Mouse (Mus musculus) CD8-positive naive resting alpha-beta T cell, adult 57 days (primary cell): Measurements from ENCODE around the gene Kank3. TPM values are rescaled to one million over a fixed set of nuclear protein-coding genes. Genes with fewer than 3 reads are reported as not detected.

ENCODE experiments used
- total RNA-seq: library from RNA; stranded (reverse); gene quantifications from one replicate; pipeline ENCODE4 v1.2.4, GENCODE M21; 2023

Gene Kank3
- 3.1 TPM for total RNA-seq

DNA sequence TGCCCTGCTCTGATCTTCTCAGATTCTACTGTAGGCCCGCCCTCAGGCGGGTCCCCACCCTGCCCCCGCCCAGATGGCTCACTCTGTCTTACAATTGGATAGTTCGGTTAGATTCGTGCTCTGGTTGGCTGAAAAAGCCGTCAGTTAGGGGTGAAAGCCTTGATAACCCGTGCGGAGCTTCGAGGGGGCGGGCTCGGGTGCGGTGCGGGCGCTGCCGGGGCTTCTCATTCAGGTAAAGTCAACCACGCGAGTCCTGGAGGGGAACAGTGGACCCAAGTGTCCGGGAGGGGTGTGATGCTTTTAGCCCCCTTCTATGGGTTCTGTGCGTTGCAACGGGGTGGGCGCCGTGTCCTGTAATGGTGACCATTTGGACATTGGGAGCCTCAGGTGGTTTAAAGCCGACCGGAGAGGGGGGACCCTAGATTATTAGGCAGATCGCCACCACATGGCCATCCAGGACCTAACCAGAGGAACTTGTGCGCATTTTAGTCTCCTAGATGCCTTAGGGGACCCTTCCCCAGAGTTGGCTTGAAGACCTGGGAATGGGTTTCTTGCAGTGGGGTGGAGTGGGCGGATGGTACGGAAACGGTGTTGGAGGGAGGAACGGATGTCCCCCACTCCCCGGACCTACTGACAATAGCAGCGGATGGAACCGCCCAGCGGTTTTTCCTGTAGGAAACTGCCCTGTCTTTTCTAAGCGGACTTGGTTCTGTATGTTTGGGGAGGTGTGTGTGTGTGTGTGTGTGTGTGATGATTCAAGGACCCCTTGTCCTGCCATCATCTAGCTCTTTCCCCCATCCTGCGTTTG is at the start of gene Kank3:
Gene Kank3, plus strand, starts transcription at position 186 of the 808 bp plus-strand sequence.

DNA sequence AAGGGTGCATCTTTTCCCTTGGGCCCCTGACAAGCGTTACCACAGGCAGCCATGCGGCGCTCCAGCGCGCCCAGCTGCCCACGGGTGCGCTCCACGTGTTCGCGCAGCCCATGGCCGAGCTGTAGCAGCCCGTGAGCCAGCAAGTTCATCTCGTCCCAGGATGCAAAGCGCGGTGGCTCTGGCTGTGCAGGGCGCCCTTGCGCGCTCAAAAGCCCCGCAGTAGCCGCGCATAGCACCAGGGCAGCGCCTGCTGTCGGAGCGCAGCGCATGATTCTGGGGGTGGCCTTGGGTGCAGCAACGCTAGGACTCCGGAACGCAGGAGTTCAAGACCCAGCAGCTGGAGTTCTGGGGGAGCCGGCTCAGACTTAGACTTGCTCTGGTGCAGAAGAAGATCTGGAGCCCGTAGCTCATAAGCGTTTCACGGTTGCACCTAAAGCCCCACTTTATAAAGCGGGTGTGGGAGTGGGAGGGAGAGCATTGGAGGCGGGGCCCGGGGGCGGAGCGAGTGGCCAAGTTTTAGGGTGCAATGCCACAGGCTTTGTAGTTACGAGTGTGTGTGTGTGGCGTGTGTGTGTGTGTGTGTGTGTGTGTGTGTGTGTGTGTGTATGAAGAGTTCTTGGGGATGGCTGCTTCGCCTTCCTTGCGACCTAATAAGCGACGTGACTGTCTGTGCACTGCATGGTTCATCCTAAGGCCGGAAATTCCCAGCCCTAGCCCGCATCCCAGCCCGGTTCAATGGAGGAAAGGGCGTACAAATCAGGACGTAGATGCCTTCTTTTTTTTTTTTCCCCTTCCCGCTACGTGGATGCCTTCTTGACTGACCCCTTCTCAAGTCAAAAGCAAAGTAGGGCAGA is 29.0 kb upstream of the Kank3 start, which contains the start of gene Angptl4:
Gene Angptl4, minus strand, starts transcription at position 707 of the 854 bp plus-strand sequence.

DNA sequence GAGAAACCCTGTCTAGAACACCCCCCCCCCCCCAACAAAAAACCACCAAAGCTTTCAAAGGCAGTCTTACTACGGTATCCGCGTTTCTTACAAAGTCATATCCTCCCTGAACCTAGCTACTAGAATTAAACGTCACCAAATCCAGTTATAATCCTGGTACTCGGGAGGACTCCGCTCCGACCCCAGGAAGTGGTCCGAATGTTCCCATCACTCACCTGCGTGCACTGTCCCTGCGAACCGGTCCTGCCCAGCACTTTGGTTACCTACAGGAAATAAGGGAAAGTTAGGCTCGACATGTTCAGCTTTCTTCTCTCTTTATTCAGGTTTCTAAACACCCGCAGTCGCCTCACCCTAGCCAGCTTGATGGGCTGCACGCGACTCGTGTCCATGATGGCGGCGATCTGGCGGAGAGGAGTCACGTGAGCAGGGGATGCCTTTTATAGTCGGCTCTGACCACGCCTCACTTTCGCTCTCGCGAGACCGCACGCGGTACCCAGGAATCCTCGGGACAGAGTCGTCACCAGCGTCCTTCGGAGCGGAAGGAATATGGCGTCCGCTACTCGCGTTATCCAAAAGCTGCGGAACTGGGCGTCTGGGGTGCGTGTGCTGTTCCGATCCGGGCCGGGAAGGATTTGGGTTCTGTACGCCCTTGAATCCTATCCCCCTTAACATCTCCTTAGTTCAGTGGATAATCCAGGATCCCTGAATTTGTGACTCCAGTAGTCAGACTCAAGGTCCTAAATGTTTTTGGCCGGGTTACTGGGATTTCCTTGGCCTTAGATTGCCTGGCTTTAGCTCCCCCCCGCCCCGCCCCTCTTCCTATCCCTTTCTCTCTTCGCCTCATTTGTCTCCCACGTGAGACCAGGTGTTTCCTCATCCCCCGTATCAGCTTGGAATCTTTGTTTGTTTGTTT is 14.0 kb downstream of the Kank3 start, which contains the start of the genes Rps28 and Ndufa7:
Gene Rps28, minus strand, starts transcription at position 479 of the 913 bp plus-strand sequence.
Gene Ndufa7, plus strand, starts transcription at position 489 of the 913 bp plus-strand sequence.

DNA sequence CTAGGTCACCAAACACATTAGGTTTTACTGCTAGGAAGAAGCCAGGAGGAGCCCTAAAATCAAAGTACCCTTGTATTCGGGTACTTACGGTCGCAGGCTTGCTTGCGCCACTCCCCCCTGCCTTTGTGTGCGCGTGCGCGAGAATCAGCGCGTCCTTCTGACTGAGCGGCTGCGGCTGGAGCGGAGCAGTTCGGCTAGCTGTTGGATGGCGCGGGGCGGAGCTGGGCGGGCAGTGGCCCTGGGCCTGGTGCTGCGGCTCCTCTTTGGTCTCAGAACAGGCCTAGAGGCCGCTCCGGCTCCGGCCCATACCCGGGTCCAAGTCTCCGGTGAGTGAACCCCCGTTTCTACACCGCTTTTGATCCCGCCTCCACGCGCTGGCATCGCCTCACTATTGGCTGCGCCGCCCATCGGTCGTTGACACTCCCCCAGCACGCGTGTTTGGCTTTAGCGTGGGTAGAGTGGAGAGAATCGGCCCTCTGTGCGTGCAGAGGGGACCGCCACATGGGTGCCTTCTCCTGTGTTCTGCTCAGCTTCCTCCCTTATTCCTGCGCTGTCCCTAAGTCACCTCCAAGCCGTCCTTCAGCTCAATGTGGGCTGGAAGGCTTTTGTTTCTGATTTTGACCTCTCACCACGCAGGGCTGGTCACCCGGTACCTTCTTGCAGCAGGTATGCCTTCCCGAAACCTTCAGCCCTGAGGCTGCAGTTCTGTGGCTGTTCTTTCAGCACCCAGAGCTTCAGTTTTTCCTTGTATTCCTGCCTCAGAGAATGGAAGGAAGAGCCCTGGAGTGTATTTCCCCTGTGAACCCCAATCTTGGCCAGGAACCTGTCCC is 32.9 kb downstream of the Kank3 start, which contains the start of gene Cd320:
Gene Cd320, plus strand, starts transcription at position 126 of the 830 bp plus-strand sequence.

Other genes starting within 250 kb of the Kank3 start
- 42.9 TPM for gene Zfp414, start 181.4 kb upstream of the Kank3 start, total RNA-seq
- 3.3 TPM for gene Pram1, start 172.5 kb upstream of the Kank3 start, total RNA-seq
- gene Hnrnpm, start 123.7 kb upstream of the Kank3 start, total RNA-seq = 322 TPM
- gene March2, start 91.8 kb upstream of the Kank3 start, total RNA-seq = 58.7 TPM
- 192 TPM for gene Rab11b, start 50.0 kb upstream of the Kank3 start, total RNA-seq
- gene Angptl4, start 28.7 kb upstream of the Kank3 start, total RNA-seq = 1.4 TPM
- gene Rps28, start 14.0 kb downstream of the Kank3 start, total RNA-seq = 5,360 TPM
- 138 TPM for gene Ndufa7, start 14.1 kb downstream of the Kank3 start, total RNA-seq
- gene Cd320, start 32.6 kb downstream of the Kank3 start, total RNA-seq = 9.8 TPM
- not detected for gene Gm7029, start 63.3 kb downstream of the Kank3 start, total RNA-seq
- gene Kifc1, start 80.1 kb downstream of the Kank3 start, total RNA-seq = 5.4 TPM
- gene Platr17, start 94.6 kb downstream of the Kank3 start, total RNA-seq = 1.1 TPM
- 60.9 TPM for gene Daxx, start 98.9 kb downstream of the Kank3 start, total RNA-seq
- gene Tapbp, start 105.4 kb downstream of the Kank3 start, total RNA-seq = 363 TPM
- 29.5 TPM for gene Zbtb22, start 105.4 kb downstream of the Kank3 start, total RNA-seq
- 159 TPM for gene Rgl2, start 119.0 kb downstream of the Kank3 start, total RNA-seq
- gene Pfdn6, start 129.8 kb downstream of the Kank3 start, total RNA-seq = 61.3 TPM
- gene Wdr46, start 130.1 kb downstream of the Kank3 start, total RNA-seq = 67.7 TPM
- 16.0 TPM for gene B3galt4, start 141.0 kb downstream of the Kank3 start, total RNA-seq
- gene Vps52, start 145.3 kb downstream of the Kank3 start, total RNA-seq = 58.6 TPM
- 2,292 TPM for gene Rps18, start 145.5 kb downstream of the Kank3 start, total RNA-seq
- gene H2-K1, start 189.8 kb downstream of the Kank3 start, total RNA-seq = 4,625 TPM
- gene Ring1, start 214.2 kb downstream of the Kank3 start, total RNA-seq = 32.6 TPM
- gene H2-Ke6, start 217.5 kb downstream of the Kank3 start, total RNA-seq = 140 TPM
- 91.6 TPM for gene Slc39a7, start 221.2 kb downstream of the Kank3 start, total RNA-seq
- 103 TPM for gene Rxrb, start 221.3 kb downstream of the Kank3 start, total RNA-seq
- 21.9 TPM for gene Col11a2, start 228.9 kb downstream of the Kank3 start, total RNA-seq